Mouse (Mus musculus) forebrain, embryonic 14.5 days (tissue): ENCODE measurements at regions not wholly inside any gene's neighbourhood (a gene's known extent, or its start where the extent isn't known, plus 50 kb on each side); places are given as distances from the start of the nearest gene placed in this dataset.

Experiments
- ATAC-seq: fragments of 200-750 bp; cut with Nextera tagmentation; 2 replicates; pipeline ENCODE4 v1.8.0; 2017; ENCODE audit warnings: mild to moderate bottlenecking, moderate library complexity
- DNase-seq: peaks from one replicate; pipeline ENCODE4 v3.0.0-alpha.2; 2015; ENCODE audit warnings: low spot score
- H3K27ac ChIP-seq: fragments of 300-500 bp; sonication (generic); 2 replicates; pipeline ENCODE4 v1.5.1; 2014; ENCODE audit warnings: low read depth, mild to moderate bottlenecking, control low read depth, low read length, moderate library complexity
- H3K27me3 ChIP-seq: fragments of 300-500 bp; sonication (generic); replicated peaks from 2 replicates; pipeline ENCODE4 v1.6.1; 2014; ENCODE audit warnings: low read length, control low read depth, mixed read lengths; ENCODE audit not compliant: control insufficient read depth, insufficient read depth
- H3K36me3 ChIP-seq: fragments of 300-500 bp; sonication (generic); 2 replicates; pipeline ENCODE4 v1.6.1; 2014; ENCODE audit warnings: low read length, control low read depth; ENCODE audit not compliant: control insufficient read depth, insufficient read depth
- H3K4me1 ChIP-seq: fragments of 300-500 bp; sonication (generic); 2 replicates; pipeline ENCODE4 v1.6.1; 2014; ENCODE audit warnings: antibody characterized with exemption, low read length, control low read depth; ENCODE audit not compliant: control insufficient read depth, insufficient read depth
- H3K4me2 ChIP-seq: fragments of 300-500 bp; sonication (generic); 2 replicates; pipeline ENCODE4 v1.6.1; 2014; ENCODE audit warnings: mild to moderate bottlenecking, control low read depth, low read length
- H3K4me3 ChIP-seq: fragments of 300-500 bp; sonication (generic); 2 replicates; pipeline ENCODE4 v1.5.1; 2014; ENCODE audit warnings: low read depth, low read length, control low read depth
- H3K9ac ChIP-seq: fragments of 300-500 bp; sonication (generic); 2 replicates; pipeline ENCODE4 v1.6.1; 2014; ENCODE audit warnings: mild to moderate bottlenecking, low read length, control low read depth, moderate library complexity
- H3K9me3 ChIP-seq: fragments of 300-500 bp; sonication (generic); replicated peaks from 2 replicates; pipeline ENCODE4 v1.6.1; 2016; ENCODE audit warnings: low read length, control low read depth, mixed read lengths; ENCODE audit not compliant: control insufficient read depth
- WGBS: fragments of 180-500 bp; shearing (Covaris S2); extraction: QIAGEN DNeasy Blood & Tissue Kit; methylation state at CpG from one replicate; pipeline ENCODE4 v1.1.7; 2014; 5-methylcytosine and 5-hydroxymethylcytosine counted together

DNA sequence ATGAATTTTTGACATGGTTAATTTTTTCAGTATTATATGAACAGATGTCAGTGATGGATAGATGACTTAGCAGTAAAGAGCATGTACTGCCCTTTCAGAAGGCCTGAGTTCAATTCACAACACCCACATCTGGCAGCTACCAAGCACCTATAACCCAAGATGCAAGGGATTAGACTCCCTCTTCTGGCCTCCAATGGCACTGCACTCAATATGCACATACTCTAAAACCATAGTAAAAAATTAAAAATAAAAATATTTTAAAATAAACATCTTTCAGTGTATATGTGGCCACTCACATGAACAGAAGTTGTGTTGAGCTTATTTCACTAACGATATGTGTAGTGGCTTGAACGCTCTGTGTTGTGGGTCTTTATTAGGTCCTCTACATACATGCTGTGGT, 152.4 kb downstream of the Hs3st3b1 start:
- no peak overlapping the region for H3K4me3 ChIP-seq
- no peaks in the 10 kb centered on the region for H3K4me1 ChIP-seq
- H3K36me3 ChIP-seq, result no peaks in the 10 kb centered on the region
- WGBS, result 96% methylated on average over 2 of the region's 2 CpGs
- 0 out of 2 replicates have a peak, but pooled peaks cover 3% of the 10 kb centered on the region for H3K9me3 ChIP-seq
- H3K9ac ChIP-seq, result no peak overlapping the region
- DNase-seq (no peak), ATAC-seq (no peak)
- H3K4me2 ChIP-seq, result no peak overlapping the region
- H3K27me3 ChIP-seq, result no peaks in the 10 kb centered on the region
- H3K27ac ChIP-seq, result no peak overlapping the region

DNA sequence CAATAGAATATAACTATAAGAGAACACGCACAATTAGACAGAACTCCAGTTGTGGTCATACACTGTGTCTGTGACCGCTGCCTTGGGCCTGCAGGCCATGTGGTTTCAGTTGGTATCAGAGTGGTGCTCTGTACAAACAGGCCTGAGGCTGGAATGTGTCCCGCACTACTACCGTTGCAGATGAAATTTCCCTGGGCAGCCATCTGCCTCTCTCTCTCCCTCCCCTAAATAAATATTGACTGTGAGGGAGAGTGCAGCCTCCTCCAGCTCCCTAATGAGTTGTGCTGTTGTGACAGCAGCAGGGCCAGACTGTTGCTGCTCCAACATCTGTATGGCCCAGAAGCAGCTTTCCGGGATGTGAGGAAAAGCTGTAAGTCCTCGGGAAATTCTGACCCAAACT, 146.7 kb downstream of the Hs3st3b1 start:
- ATAC-seq (no peak), DNase-seq (no peak)
- Histone ChIP-seq H3K4me1 (peaks cover 3% of the 10 kb centered on the region; the same call in 1 of the 2 replicates), H3K9me3 (no peaks in the 10 kb centered on the region), H3K9ac (no peak overlapping the region), H3K27me3 (no peaks in the 10 kb centered on the region), H3K36me3 (no peaks in the 10 kb centered on the region), H3K4me2 (no peak overlapping the region), H3K4me3 (no peak overlapping the region), H3K27ac (no peak overlapping the region)
- 74% methylated on average over 6 of the region's 6 CpGs for WGBS

DNA sequence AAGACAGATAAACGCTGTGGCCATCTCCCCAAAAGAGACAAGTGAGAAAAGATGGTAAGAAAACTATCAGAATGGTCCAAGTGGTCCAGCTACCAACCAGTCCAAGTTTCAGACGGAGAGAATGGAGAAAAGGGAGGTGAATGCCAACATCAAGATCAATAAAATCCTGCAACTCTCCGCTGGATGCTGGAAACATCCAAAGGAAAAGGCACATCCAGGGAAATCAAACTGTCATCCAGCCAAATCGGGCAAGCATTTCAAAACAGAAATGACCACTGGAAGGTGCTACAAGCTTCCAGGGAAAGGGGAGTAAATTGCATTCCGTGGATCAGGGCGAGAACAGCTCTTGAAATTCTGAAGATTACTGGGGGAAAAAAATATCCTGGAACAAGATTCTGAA, 142.7 kb downstream of the Hs3st3b1 start:
- Histone ChIP-seq H3K9ac (no peak overlapping the region), H3K27me3 (no peaks in the 10 kb centered on the region), H3K27ac (no peak overlapping the region), H3K4me2 (no peak overlapping the region), H3K36me3 (no peaks in the 10 kb centered on the region), H3K9me3 (no peaks in the 10 kb centered on the region), H3K4me3 (no peak overlapping the region), H3K4me1 (peaks cover 3% of the 10 kb centered on the region; the same call in 1 of the 2 replicates)
- 88% methylated on average over 6 of the region's 6 CpGs for WGBS
- no peak for ATAC-seq
- no peak for DNase-seq

DNA sequence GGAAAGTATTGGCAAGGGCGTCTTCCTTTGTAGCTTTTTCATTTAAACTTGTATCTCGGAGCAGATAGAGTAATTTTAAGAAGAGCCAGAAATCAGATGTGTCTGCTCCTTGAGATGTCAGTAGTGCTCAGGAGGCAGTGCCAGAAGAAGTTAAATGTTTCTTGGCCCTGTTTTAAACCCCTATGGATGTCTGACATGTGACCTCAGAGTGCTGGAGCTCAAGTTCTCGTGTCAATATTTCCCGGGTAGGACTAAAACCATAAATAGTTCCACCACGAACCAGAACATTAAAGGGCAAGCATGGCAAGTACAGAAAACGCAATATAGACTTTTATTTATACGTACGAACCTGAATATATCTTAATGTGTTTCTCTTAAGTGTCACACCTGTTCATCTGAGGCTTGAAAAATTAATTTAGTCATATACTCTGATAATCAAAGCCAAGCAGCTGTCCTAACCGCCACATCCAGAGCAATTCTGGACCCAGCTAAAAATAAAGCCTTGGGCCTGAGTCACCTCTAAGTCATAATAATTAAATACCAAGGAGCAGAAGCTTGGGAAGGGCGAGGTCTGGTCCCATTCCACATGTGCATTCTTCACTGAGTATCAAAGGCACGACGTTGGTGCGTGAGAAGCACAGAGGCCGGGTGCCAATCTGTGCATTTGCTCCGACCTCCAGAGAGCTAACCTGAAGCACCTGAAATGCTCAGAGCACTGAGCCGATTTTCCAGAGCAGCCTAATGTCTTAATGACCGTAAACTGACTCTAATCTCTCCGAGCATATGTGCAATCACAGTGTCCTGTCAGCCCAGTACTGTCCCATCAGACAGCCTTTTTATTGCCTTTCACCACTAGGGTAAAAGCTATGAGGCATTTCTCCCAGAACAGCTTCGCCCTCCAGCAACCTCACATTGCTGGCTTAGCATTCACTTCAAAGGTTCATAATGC, 139.8 kb downstream of the Hs3st3b1 start:
- Histone ChIP-seq H3K9me3 (no peaks in the 10 kb centered on the region), H3K27ac (no peak overlapping the region), H3K4me2 (no peak overlapping the region), H3K4me3 (no peak overlapping the region), H3K9ac (no peak overlapping the region), H3K4me1 (peaks cover 10% of the 10 kb centered on the region; the same call in 1 of the 2 replicates), H3K27me3 (no peaks in the 10 kb centered on the region), H3K36me3 (no peaks in the 10 kb centered on the region)
- ATAC-seq, result no peak
- 88% methylated on average over 19 of the region's 19 CpGs for WGBS
- DNase-seq, result no peak

DNA sequence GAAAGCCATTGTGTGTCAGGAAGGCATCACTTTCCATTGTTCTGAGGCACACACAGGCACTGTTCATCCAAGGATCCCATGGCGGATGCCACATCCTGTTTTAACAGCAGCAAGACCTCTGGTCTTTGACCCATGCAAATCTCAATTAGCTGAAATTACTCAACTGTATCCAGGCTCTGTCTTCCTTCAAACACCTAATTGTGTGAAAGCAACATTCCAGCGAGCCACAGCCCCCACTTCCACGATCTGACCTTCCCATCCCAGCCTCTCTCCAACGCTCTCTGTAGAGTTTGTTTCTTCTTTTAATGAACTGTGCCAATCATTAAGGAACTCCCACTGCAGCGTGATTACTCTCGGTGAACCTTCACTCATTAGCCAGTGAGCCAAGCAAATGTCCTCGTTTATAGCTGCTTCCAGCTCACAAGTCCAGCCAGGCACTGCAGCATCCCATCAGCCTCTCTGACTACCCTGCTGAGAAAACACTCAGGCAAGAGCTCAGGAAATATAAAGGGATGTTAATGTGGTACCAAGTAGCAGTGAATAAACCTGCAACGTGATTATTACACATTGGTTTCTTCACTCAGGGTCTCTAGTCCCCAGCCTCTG, 136.7 kb downstream of the Hs3st3b1 start:
- H3K4me2 ChIP-seq, result no peak overlapping the region
- 2% methylated on average over 8 of the region's 8 CpGs for WGBS
- H3K9ac ChIP-seq, result no peak overlapping the region
- peaks cover 7% of the 10 kb centered on the region; the same call in 1 of the 2 replicates for H3K4me1 ChIP-seq
- H3K27ac ChIP-seq, result no peak overlapping the region
- no peaks in the 10 kb centered on the region for H3K27me3 ChIP-seq
- no peak overlapping the region for H3K4me3 ChIP-seq
- no peaks in the 10 kb centered on the region for H3K9me3 ChIP-seq
- H3K36me3 ChIP-seq, result no peaks in the 10 kb centered on the region
- ATAC-seq, result no peak
- DNase-seq, result peak; percentile 55

DNA sequence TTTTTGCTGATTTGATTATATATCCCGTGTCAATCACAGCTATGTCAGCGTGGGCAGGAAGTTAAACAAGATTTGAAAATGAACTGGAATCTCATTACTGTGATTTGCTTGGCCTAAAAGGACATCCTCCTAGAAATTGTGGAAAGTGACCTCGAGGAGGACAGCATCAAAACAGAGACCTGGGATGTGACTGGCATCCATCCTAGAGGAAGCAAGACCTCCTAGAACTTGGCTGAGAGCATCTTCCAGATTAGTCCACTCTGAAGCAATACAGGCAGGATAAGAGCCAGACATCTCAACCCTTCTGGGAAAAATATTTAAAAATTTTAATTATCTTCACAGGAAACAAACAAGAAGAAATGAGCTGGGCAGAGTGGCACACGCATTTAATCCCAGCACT, 136.1 kb downstream of the Hs3st3b1 start:
- Histone ChIP-seq H3K27me3 (no peaks in the 10 kb centered on the region), H3K27ac (no peak overlapping the region), H3K9ac (no peak overlapping the region), H3K4me1 (peaks cover 7% of the 10 kb centered on the region; the same call in 1 of the 2 replicates), H3K9me3 (no peaks in the 10 kb centered on the region), H3K36me3 (no peaks in the 10 kb centered on the region), H3K4me2 (no peak overlapping the region), H3K4me3 (no peak overlapping the region)
- ATAC-seq (no peak), DNase-seq (no peak)
- 55% methylated on average over 4 of the region's 4 CpGs for WGBS

DNA sequence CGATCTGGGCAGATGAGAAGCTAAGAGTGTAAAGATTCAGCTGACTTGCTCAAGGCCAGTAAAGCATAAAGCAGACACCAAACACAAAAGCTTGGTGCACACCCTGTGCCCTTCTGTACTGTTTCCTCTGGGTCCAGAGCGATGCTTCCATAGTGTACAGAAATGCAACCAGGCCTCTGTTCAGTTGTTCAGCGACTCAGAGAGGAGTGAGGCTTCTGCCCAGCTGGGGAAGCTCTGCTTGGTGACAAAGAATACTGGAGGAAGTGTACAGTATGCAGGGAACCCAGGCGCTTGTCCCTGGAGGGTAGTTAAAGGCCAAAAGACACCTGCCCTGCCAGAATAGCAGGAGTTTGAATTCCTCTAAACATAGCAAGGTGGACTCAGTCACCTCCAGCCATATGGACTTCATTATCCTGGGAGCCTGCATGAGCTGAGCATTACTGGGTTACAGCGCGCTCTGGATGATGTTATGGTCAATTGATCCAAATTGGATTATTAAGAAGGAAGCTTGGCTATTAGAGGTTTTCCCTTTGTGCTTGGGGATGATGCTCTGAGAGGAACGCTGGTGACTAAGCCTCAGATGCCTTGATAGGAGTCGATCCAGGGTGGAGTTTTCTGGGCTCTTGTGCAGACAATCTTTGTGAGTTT, 132.5 kb downstream of the Hs3st3b1 start:
- ATAC-seq (no peak), DNase-seq (no peak)
- no peak overlapping the region for H3K9ac ChIP-seq
- no peak overlapping the region for H3K4me2 ChIP-seq
- no peaks in the 10 kb centered on the region for H3K9me3 ChIP-seq
- H3K36me3 ChIP-seq, result no peaks in the 10 kb centered on the region
- H3K4me1 ChIP-seq, result peaks cover 12% of the 10 kb centered on the region; the same call in 1 of the 2 replicates
- no peaks in the 10 kb centered on the region for H3K27me3 ChIP-seq
- no peak overlapping the region for H3K4me3 ChIP-seq
- 55% methylated on average over 8 of the region's 8 CpGs for WGBS
- no peak overlapping the region for H3K27ac ChIP-seq

DNA sequence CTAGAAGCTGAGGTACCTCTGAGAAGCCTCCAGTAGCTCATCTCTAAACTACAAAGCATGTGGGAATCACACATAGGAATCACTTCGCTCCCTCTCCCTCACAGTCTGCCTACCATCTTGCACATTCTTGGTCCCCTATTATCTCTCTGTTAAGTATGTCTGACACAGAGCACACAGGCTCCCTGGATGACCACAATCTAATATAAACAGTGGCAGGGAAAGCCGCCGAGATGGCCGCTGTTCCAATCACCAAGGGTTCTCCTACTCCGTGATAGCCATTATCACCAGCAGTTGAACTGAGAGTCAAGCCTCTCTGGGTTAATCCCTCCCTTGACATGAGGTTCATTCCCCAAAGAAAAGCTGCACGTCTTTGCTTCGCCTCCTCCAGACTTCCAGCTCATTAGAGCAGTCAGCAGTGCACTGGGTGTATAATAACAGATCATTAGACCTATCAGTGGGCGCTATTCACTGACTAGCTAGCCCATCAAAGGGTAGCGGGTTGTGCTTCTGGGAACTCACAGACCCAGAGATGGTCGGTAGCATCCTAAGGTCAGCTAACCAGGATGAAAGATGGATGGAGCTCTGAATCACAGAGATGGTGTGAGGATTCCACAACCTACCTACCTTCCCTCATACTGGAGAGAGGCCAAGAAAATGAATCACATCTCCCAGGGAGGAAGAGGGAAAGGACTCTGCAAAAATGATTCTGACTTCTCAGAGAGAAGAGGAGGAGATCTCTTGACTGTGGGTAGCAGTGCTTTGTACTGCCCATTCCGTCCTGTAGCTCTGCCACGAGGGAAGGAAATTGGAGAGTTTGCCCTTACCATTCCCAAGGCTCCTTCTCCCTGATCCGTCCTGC, 130.9 kb downstream of the Hs3st3b1 start:
- H3K9me3 ChIP-seq, result no peaks in the 10 kb centered on the region
- 23% methylated on average over 13 of the region's 13 CpGs for WGBS
- ATAC-seq (no peak), DNase-seq (peak; percentile 34)
- H3K9ac ChIP-seq, result no peak overlapping the region
- H3K36me3 ChIP-seq, result no peaks in the 10 kb centered on the region
- H3K4me3 ChIP-seq, result no peak overlapping the region
- H3K4me1 ChIP-seq, result peaks cover 5% of the 10 kb centered on the region; the same call in 1 of the 2 replicates
- no peak overlapping the region for H3K4me2 ChIP-seq
- H3K27me3 ChIP-seq, result no peaks in the 10 kb centered on the region
- no peak overlapping the region for H3K27ac ChIP-seq
